Mouse (Mus musculus) Muller cell, postnatal 12 days (primary cell): ENCODE data around the gene Rpl23.

Experiments used
- DNase-seq: peaks from one replicate; pipeline ENCODE4 v3.0.0-alpha.2; 2015; ENCODE audit errors: inconsistent ontology term

The Rpl23 gene

DNA sequence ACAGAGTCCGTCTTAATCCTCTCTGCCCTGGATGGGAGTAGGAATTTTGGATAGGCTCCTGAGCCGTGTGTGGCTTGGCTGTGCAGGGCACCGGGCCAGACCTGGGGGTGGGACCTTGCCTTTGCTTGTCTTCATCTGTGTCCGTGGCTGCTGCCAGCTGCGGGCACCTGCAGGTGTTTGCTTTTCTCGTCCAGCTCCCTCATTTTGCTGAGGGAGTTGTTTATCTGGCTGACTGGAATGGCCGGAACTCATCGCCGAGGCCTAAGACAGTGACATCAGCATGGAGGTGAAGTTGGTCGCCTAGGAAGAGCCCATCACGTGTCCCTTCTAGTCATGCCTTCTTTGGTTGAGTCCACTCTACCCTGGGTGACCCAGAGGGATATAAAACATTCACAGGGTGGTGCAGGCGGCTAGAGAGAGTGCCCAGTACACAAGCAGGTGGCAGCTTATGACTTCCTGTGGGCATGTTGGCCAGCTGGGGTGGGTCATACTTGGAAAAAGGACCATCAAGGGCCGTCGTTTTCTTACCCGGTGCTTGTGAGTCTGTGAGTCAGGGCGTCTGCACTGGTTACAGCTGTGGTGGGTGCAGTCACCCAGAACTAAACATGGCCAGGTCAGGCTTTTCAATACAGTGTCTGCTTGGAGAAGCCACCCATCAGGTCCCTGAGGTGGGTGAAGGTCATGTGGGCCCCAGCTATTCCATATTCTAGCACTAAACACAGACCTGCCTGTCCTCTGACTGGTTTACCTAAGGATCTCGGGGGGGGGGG is 31.7 kb upstream of the Rpl23 start:
- DNase-seq = peak; percentile 58

DNA sequence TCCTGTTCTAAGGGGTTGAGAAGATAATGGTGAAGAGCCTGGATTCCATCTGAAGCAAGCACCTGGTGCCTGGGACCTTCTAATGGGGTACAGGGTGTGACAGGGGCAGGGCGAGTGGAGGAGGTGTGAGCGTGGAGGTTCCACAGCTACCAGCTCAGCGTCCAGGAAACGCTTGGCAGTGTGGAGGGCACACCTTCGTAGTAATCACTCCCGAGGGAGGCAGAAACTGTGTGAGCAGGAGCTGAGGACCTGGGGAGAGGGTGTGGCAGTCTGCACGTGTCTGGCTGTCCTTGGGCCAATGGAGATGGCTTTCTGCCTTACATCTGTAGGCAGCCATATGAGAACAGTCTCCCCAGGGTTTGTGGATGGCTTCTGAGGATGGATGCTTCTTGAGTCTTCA is 30.8 kb upstream of the Rpl23 start:
- no peak for DNase-seq

DNA sequence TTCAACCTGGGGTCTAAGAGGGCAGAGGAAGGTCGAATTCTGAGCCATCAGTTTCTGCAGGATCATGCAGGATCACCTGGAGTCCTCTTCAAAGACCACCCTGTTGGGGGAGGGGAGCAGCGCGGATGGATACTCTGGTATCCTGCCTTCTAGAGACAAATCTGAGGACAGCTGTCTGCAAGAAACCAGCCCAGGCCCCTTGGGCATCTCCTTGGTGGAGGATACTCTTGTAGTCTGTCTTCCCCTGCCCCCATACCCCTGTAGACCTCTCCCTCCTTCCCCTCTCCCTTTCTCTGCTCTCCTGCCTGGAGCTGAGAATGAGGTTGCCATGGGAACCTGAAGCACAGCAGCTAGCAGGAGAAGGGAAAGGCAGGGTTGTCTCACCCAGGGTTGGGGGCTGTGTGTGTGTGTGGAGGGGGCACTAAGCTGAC is 30.3 kb upstream of the Rpl23 start:
- peak; percentile 35 for DNase-seq

DNA sequence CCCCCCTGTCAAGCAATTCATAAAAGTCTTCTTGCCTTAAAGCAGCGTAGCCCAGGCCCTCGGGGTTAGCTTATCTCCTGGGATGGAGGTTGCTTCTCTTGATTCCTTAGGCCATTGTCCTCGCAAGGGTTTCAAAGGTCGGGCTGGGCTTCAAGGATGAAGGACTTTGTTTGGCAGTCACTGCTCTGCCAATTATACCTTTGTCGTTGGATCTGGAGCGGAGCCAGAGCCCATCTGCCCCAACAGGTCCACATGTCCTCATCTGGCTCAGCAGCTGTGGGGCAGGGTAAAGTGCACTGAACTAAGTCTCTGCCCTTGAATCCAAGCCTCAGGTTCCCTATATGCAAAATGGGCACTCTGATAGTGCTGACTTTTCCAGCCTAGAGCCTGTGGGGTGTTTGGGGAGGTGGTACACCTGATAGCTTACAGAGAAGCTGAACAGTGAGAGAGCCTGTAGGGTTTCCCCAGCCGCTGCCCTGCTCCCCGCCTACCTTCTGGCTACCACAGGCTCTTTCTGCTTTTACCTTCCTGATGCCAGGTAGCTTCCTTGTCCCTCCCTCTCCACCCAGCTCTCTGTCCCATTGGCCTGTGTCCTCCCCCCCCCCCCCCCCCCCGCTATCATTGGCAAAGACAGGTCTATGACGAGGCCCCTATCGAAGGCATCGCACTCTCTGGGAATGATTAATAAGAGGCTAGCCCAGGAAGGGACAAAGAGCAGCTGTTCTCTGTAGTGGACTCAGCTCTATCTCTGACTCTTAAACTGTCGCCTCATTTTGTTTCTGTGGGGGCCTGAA is 29.5 kb upstream of the Rpl23 start:
- no peak for DNase-seq

DNA sequence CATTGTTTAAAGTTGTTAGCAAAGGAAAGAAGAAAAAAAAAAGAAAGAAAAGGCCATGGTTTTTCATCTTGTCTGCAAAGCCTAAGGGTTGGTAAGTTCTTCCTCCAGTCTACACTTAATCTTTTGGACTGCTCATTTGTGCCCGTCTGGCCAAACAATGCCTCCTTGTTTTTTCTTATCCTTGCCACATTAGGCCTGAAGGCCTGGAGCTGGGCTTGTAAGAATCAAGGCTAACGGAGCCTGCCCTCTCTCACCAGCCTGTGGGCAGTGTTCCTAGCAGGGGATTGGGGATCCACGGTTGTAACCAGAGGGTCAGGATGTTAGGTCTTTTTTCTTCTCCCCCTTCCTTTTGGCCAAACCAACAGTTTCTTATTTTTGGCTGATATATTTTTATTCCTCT is 28.7 kb upstream of the Rpl23 start:
- peak; percentile 44 for DNase-seq

DNA sequence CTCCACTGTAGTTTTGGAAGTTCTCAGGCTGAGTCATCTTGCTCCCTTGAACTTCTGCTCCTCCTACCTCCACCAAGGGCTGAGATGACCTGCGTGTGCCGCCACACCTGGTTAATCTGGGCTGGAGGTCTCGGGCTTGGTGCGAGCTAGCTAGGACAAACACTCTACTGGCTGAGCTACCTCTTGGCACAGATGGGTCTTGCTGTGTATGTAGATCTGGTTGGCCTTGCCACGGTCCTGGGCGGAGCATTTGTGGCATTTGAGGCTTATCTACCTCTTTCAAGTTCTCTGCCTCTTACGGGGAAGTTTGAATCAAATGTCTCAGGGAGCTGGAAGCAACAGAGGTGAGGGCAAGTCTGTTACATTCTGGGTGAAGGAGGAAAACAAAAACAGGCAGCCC is 28.1 kb upstream of the Rpl23 start:
- no peak for DNase-seq

DNA sequence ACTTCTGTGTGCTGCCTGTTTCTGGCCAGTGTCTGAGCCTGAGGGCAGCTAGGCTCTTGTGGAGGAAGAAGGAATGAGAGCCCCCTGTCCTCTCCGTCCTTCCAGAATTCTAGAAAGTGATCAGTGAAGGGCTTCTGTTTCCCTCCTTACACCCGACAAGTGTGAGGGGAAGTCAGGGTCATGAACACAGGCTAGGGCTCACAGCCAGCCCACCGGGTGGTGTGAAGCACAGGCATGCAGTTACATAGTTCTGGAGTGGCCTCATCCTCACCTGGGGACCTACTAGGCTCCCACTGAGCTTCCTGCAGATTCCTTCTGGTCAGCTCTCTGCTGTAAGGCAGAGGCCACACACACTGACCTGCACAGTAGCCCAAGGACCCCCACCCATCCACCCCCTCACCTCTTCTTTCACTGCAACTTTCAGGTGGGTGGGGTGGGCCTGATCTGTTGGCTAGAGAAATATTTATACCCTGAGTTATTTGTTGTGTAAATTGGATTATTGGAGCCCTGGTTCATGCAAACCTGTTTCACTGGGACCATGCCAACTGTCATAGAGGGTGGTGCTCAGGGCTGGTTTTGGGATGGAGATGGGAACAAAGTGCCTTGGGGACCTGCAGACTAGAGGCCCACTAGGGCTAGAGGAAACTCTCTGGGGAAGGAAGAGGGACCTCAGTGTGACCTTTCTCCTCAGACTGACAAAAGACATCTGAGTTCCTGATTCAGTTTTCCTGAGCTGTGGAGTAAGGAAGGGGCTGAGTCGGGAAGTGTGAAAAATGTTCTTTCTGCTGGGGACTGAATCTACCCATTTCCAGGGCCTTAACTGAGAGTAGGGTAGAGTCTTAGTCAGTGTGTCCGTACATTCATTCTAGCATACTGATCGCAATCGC is 27.2 kb upstream of the Rpl23 start:
- peak; percentile 66 for DNase-seq

DNA sequence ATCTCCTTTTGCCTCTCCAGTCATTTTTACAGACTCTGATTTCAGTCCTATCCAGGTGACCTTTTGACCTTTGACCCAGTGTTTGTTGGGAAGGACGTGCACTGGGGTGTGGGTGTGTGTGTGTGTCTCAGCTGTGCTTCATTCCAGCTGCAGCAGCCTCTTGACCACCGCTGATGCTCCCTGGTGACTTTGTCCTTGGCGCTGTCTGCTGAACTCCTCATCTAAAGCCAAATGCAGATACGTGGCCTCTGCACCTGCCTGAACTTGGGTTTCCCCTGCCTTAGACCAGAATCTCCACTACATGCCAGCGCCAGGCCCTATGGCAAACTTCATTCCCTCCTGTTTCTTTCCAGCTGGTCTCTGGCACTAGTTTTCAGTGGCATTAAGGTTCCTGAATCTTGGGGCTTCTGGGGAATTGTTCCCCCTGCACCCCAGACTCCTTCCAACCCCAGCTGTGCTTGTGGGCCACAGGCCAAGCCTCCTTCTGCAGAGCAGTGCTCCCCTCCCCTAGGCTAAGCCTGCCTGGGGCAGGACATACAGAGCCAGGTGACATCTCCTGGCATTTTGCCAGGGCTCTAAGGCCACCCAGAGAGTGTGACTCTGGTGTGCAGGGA is 26.5 kb upstream of the Rpl23 start:
- DNase-seq = peak; percentile 51

DNA sequence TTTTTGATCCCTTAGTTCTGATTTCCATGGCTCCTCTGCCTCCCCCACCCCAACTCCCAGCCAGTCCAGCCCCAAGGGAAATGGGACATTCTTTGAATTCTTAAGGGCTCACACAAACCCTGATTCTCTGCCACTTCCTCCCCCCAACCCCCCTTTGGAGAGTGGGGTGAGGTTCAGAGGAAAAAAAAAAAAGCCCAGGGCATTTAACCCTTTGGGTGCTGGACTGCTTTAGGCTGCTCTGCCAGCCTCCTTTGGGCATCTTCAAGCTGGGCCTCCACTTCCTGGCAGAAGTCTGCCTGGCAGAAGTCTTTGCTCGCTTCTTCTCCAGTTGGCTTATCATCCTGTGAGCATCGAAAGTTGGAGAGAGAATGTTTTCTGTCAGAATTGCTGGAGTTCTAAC is 25.9 kb upstream of the Rpl23 start:
- peak; percentile 99 for DNase-seq

DNA sequence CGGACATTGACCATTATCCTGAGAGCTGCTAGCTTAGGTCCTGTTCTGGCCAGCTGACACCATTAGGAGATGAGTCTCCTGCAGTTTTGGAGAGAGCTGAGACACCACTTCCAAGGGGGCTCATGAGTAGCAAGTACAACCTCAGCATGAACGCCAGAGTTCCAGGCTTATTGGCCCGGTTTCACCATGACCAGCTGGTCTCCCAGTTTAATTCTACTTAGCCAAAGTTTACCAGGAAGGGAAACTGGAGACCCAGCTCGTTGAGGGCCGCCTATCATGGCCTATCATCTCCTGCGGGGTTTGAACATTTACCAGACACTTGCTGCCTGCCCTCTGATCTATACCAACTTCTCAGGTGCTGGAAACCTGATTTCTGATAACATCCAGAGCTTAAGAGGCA is 25.4 kb upstream of the Rpl23 start:
- peak; percentile 33 for DNase-seq

DNA sequence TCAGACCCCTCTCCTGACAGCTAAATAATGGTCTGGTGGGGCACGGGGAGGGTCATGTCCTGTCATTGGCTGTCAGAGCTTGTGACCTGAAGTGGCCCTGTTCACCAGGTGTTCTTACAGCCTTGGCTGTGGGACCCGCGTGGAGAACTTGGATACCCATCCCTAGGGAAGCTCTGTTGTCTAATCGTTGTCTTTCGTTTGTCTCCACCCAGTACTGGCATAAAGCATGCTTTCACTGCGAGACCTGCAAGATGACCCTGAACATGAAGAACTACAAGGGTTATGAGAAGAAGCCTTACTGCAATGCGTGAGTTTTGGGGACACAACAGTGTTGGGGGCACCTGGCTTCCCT is 24.4 kb upstream of the Rpl23 start:
- no peak for DNase-seq

DNA sequence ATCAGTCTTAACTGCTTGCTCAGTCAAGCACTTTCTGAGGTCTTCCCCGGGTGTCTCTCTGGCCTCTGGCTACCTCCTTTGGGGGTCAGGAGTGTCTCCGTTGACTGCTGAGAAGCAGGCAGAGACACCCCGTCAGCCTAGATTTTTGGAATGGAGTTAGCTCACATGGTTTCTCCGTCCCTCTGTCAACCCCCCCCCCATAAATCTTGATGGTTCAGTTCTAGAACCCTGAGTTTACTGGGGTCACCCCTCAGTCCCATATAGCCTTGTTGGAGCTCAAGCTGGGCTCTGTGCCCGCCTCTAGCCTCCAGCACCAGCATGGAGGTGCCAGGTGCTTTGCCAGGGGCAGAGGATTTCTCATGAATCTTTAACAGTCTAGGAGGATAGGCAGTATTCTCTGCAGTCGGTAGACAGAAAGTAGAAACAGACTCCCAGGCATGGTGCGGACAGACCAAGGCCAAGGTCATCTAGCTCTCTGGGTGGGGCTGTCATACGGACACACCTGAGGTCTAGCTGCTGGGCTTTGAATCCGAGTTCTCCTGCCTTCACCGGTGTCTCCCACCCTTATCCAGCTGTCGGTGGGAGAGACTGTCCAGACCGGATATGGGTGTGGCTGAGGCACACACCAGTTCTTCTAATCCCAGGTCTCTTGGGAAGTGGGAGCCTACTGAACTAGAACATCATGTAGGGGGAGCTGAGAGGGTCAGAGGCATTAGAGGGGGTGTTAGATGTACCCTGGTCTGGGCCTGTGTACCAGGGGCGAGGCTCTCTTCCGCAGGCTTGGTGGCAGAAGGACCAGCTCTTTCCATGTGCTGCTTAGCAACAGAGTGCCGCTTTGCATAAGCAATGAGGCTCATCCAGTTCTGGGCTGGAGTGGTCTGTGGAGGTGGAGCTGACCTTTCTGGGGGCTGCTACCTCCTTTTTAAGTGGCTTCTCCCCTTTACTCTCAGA is 23.7 kb upstream of the Rpl23 start:
- no peak for DNase-seq

DNA sequence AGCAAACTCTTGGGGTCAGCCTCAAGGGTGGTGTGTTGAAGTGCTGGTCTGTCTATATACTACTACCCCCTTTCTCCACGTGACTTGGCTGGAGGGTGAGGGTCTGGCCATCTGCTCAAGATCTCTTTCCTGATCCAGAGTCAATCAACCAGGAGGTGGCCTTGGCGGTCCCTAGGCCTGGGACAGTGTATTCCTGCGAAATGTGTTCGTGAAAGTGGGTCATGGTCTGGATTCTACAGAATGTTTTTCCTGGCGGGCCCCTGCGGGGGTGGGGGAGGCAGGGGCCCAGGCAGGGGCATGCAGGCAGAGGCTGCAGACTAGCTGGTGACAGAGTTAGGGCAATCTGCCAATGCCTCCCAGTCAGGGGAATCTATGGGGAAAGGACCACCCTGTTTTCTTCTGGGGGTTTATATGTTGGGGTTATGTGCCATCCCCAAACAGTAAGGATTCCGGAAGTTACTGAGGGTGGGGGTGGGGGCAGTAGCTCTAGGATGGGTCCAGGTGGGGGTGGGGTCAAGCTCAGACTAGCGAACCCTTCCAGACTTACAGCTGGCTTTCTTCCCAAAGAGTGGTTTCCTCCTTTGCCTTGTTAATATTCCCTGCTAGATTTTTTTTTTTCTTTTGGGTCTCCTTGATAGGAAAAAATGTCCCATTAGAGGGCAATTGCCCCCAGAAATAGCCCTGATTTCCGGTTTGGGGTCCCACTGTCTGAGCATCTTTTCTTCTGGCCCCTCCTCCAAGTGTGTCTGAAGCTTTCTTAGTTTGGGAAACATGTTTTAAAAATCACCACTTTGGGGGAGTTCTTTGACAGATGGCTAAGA is 22.8 kb upstream of the Rpl23 start:
- peak; percentile 91 for DNase-seq

DNA sequence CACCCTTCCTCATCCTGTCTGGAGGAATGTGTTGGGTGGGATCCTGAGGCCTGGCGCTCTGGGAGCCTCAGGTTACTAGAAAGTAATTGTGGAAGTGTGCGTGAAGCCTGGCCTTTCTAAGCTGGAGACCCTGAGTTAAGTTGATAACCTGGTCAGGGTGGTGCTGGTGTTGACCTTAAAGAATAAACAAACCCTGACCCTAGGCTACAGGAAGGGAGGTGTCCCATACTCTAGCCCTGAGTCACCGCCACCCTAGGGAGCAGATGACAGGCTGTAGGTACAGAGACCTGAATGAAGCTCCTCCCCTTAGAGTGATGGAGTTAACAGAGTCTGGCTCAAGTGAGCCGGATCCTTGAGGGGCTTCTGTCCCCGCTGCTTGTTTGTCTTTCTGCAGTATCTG is 21.6 kb upstream of the Rpl23 start:
- no peak for DNase-seq

DNA sequence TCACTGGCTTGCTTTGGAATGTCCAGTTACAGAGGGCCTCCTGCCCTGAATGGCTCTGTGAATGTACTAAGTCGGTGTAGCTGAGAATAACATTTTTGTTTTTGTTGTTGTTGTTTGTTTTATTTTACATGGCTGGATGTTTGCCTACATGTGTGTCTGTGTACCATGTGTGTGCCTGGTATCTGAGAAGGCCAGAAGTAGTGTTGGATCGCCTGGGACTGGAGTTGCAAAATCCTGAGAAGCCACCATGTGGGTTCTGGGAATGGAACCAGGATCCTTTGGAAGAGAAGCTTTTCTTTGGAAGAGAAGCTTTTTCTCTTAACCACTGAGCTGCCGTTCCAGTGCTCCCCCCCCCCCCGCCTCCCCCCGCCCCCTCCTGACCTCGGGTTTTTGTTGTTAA is 20.3 kb upstream of the Rpl23 start:
- DNase-seq = no peak

DNA sequence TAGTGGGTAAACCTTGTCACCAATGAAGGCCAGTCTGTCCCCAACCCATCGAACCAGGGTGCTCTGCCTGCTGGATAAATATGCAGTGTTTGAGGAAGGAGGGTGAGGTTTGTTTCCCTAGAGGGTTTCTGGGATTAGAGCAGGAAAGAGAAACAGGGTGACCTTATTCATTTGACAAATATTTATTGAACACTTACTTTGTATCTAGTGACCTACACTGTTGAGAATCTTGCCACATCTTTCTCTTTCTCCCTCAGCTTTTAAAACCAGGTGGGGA is 19.9 kb upstream of the Rpl23 start:
- DNase-seq = no peak

DNA sequence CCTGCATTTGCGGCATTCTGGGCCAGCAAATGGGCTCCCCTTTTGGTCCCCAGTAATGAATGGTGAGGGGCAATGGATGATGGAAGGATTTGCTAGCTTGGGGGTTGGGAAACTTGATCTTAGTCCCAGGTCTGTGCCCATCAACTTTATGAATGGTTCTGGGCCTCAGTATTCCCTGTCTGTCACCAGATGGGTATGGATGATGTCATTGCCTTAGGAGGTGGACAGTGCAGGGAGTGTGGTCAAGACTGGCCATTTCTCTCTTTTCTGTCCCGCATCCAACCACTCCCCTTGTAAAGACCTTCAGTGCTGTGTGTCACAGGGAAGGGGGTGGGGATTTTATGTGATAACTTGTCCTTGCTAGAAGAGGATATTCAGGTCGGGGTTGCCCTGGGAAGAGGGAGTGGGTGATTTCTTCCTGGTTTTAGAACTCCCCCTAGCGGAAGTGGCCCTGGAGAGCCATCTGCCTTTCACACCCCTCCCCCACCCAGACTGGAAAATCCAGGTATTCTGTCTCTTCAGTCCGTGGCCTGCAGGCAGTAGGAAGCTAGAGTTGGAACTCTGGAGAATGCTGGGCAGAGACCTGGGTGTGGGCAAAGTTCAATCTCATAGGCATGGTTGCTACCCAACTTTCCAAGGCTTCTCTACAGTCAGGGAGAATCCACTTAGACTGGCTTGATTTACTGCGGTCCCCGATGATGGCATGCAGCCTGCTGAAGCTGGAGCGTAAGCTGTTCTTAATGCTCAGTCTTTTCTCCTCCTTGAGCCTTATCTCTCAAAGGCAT is 19.4 kb upstream of the Rpl23 start:
- peak; percentile 67 for DNase-seq

DNA sequence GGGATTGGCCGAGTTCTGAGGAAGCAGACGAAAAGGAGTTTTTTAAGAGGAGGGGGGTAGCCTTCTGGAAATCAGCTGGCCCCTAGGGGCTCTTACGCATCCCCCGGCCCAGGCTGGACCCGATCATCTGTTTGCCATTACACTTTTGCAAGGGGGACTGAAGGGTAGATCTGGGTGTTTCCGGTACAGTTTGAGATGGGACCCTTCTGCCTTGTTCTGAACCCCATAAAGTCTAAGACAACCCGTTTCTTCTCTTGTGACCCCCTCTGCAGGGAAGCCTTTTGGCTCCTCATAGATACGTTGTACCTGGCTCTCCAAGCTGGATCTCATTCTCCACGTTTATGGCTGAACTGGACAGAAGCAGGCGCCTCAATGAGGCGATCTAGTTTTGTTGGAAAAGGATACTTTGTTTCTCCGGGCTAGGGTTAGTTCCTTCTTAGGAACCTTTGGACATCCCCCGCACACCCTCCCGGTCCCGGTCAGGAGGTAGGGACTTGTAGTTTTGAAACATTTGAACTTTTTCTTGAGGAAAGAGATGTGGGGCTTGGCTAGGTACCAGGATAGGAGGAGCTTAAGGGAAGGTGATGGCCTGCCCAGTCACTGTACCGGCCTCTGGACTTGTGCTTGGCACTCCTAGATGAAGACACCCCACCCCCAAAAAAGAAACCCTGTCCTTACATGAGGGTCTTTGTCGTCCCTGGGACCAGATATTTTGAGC is 18.6 kb upstream of the Rpl23 start:
- DNase-seq = peak; percentile 40
